Mouse (Mus musculus): ENCODE results near the gene Slc25a28. TPM values are rescaled to one million over a fixed set of nuclear protein-coding genes. Genes with fewer than 3 reads are reported as not detected.

Slc25a28 gene
- polyA plus RNA-seq, 1 experiment from 2014 or later: 4.8 TPM

GRCm38 (mm10) chr19:43641833-43642232, 32.8 kb downstream of the Slc25a28 start:
- no peaks in the 10 kb centered on the region for H3K9me3 ChIP-seq (ENCODE audit: low read length)
- H3K4me1 ChIP-seq (ENCODE audit: insufficient read depth): peaks cover 10% of the 10 kb centered on the region
- H3K27ac ChIP-seq (ENCODE audit: low read depth): no peak overlapping the region
- WGBS (ENCODE audit: insufficient replicate concordance): 70% methylated on average over 11 of the region's 11 CpGs
- no peak overlapping the region for H3K4me3 ChIP-seq (ENCODE audit: low read depth, low read length)
- H3K9ac ChIP-seq (replicated peaks): no peak overlapping the region
- H3K27me3 ChIP-seq (ENCODE audit: insufficient read depth, low read length): no peaks in the 10 kb centered on the region
- ATAC-seq (no peak), DNase-seq (no peak)
- H3K4me2 ChIP-seq (ENCODE audit: low read depth, low read length): no peak overlapping the region
- TF ChIP-seq EP300 (IDR thresholded peaks at IDR 0.05; ENCODE audit: low read depth) (no peak), CTCF (IDR thresholded peaks at IDR 0.05; ENCODE audit: low read depth) (no peak)
- H3K36me3 ChIP-seq (replicated peaks; ENCODE audit: insufficient read depth, low read length): no peaks in the 10 kb centered on the region

- peak; percentile 84 for ATAC-seq
- H3K4me1 ChIP-seq (ENCODE audit: insufficient read depth): no peaks in the 10 kb centered on the region
- no peaks in the 10 kb centered on the region for H3K36me3 ChIP-seq (replicated peaks; ENCODE audit: insufficient read depth, low read length)
- TF ChIP-seq EP300 (IDR thresholded peaks at IDR 0.05; ENCODE audit: low read depth): no peak
- TF ChIP-seq CTCF (IDR thresholded peaks at IDR 0.05; ENCODE audit: low read depth): peak; percentile 93
- no peaks in the 10 kb centered on the region for H3K9me3 ChIP-seq (ENCODE audit: low read length)
- no peak overlapping the region for H3K9ac ChIP-seq (replicated peaks)
- H3K4me2 ChIP-seq (ENCODE audit: low read depth, low read length): no peak overlapping the region
- H3K27ac ChIP-seq (ENCODE audit: low read depth): no peak overlapping the region
- DNase-seq: peak; percentile 86
- WGBS (ENCODE audit: insufficient replicate concordance): 27% methylated on average over 12 of the region's 12 CpGs
- H3K27me3 ChIP-seq (ENCODE audit: insufficient read depth, low read length): peaks cover 19% of the 10 kb centered on the region; the same call in 1 of the 2 replicates
- no peak overlapping the region for H3K4me3 ChIP-seq (ENCODE audit: low read depth, low read length)
These were observed 44.0 kb downstream of the Slc25a28 start for GRCm38 (mm10) chr19:43630466-43631251.

GRCm38 (mm10) chr19:43629088-43629487, 45.6 kb downstream of the Slc25a28 start:
- WGBS (ENCODE audit: insufficient replicate concordance): 46% methylated on average over 4 of the region's 4 CpGs

GRCm38 (mm10) chr19:43627345-43627744, 47.3 kb downstream of the Slc25a28 start:
- DNase-seq: no peak
- H3K27ac ChIP-seq (ENCODE audit: low read depth): no peak overlapping the region
- H3K9ac ChIP-seq (replicated peaks): no peak overlapping the region
- peaks cover 40% of the 10 kb centered on the region for H3K27me3 ChIP-seq (ENCODE audit: insufficient read depth, low read length)
- TF ChIP-seq EP300 (IDR thresholded peaks at IDR 0.05; ENCODE audit: low read depth) (no peak), CTCF (IDR thresholded peaks at IDR 0.05; ENCODE audit: low read depth) (peak; percentile 41)
- H3K4me1 ChIP-seq (ENCODE audit: insufficient read depth): no peaks in the 10 kb centered on the region
- 87% methylated on average over 3 of the region's 3 CpGs for WGBS (ENCODE audit: insufficient replicate concordance)
- H3K4me2 ChIP-seq (ENCODE audit: low read depth, low read length): no peak overlapping the region
- H3K9me3 ChIP-seq (ENCODE audit: low read length): no peaks in the 10 kb centered on the region
- no peak overlapping the region for H3K4me3 ChIP-seq (ENCODE audit: low read depth, low read length)
- H3K36me3 ChIP-seq (replicated peaks; ENCODE audit: insufficient read depth, low read length): no peaks in the 10 kb centered on the region
- no peak for ATAC-seq

More at GRCm38 (mm10) chr19:43629088-43629487, 45.6 kb downstream of the Slc25a28 start:
- Histone ChIP-seq H3K4me3 (ENCODE audit: low read depth, low read length) (no peak overlapping the region), H3K4me1 (ENCODE audit: insufficient read depth) (no peaks in the 10 kb centered on the region), H3K9ac (replicated peaks) (no peak overlapping the region), H3K36me3 (replicated peaks; ENCODE audit: insufficient read depth, low read length) (no peaks in the 10 kb centered on the region), H3K9me3 (ENCODE audit: low read length) (no peaks in the 10 kb centered on the region), H3K27ac (ENCODE audit: low read depth) (no peak overlapping the region), H3K4me2 (ENCODE audit: low read depth, low read length) (no peak overlapping the region), H3K27me3 (ENCODE audit: insufficient read depth, low read length) (peaks cover 23% of the 10 kb centered on the region; the same call in 1 of the 2 replicates)
- no peak for ATAC-seq
- DNase-seq: no peak
- TF ChIP-seq EP300 (IDR thresholded peaks at IDR 0.05; ENCODE audit: low read depth) (no peak), CTCF (IDR thresholded peaks at IDR 0.05; ENCODE audit: low read depth) (no peak)

- Histone ChIP-seq H3K9me3 (ENCODE audit: low read length) (no peaks in the 10 kb centered on the region), H3K4me2 (ENCODE audit: low read depth, low read length) (no peak overlapping the region), H3K27ac (ENCODE audit: low read depth) (no peak overlapping the region), H3K36me3 (replicated peaks; ENCODE audit: insufficient read depth, low read length) (no peaks in the 10 kb centered on the region), H3K9ac (replicated peaks) (no peak overlapping the region), H3K27me3 (ENCODE audit: insufficient read depth, low read length) (peaks cover 50% of the 10 kb centered on the region), H3K4me1 (ENCODE audit: insufficient read depth) (no peaks in the 10 kb centered on the region), H3K4me3 (ENCODE audit: low read depth, low read length) (no peak overlapping the region)
- TF ChIP-seq EP300 (IDR thresholded peaks at IDR 0.05; ENCODE audit: low read depth) (no peak), CTCF (IDR thresholded peaks at IDR 0.05; ENCODE audit: low read depth) (no peak)
- 54% methylated on average over 3 of the region's 3 CpGs for WGBS (ENCODE audit: insufficient replicate concordance)
- no peak for DNase-seq
- ATAC-seq: no peak
These were observed 48.5 kb downstream of the Slc25a28 start for GRCm38 (mm10) chr19:43626160-43626559.

GRCm38 (mm10) chr19:43623913-43624312, 50.8 kb downstream of the Slc25a28 start:
- no peaks in the 10 kb centered on the region for H3K9me3 ChIP-seq (ENCODE audit: low read length)
- H3K36me3 ChIP-seq (replicated peaks; ENCODE audit: insufficient read depth, low read length): no peaks in the 10 kb centered on the region
- H3K9ac ChIP-seq (replicated peaks): no peak overlapping the region
- TF ChIP-seq CTCF (IDR thresholded peaks at IDR 0.05; ENCODE audit: low read depth) (peak; percentile 91), EP300 (IDR thresholded peaks at IDR 0.05; ENCODE audit: low read depth) (no peak)
- H3K4me2 ChIP-seq (ENCODE audit: low read depth, low read length): no peak overlapping the region
- no peaks in the 10 kb centered on the region for H3K4me1 ChIP-seq (ENCODE audit: insufficient read depth)
- ATAC-seq (peak; percentile 62), DNase-seq (peak; percentile 61)
- H3K27ac ChIP-seq (ENCODE audit: low read depth): no peak overlapping the region
- H3K27me3 ChIP-seq (ENCODE audit: insufficient read depth, low read length): peaks cover 60% of the 10 kb centered on the region
- H3K4me3 ChIP-seq (ENCODE audit: low read depth, low read length): no peak overlapping the region
- WGBS (ENCODE audit: insufficient replicate concordance): 31% methylated on average over 4 of the region's 4 CpGs

Measured in liver, postnatal 0 days (tissue).